Mouse (Mus musculus) gastrocnemius, postnatal 10 days (tissue): Measurements from ENCODE around the gene Gtf3c3. TPM values are rescaled to one million over a fixed set of nuclear protein-coding genes. Genes with fewer than 3 reads are reported as not detected.

ENCODE experiments used
- total RNA-seq, 2 experiments: library from RNA; stranded (reverse); gene quantifications; 2 replicates each; pipeline ENCODE4 v1.2.3; 2021

Gene Gtf3c3
- total RNA-seq, 2 experiments from 2014 or later = 12.8 to 14.1 TPM

Other genes starting within 250 kb of the Gtf3c3 start
- gene Hecw2, start 243.8 kb downstream of the Gtf3c3 start, total RNA-seq = 1 to 10 TPM; 4.2 to 4.7 TPM
- under 1 TPM in 1 of 2 experiments, not detected in 1; 0.23 TPM for gene Ccdc150, start 188.3 kb downstream of the Gtf3c3 start, total RNA-seq
- gene Pgap1, start 118.7 kb upstream of the Gtf3c3 start, total RNA-seq = 1 to 10 TPM; 5.5 to 6.3 TPM